Mouse (Mus musculus) heart, postnatal 10 days (tissue): ENCODE data around the gene Aspscr1. TPM values are rescaled to one million over a fixed set of nuclear protein-coding genes. Genes with fewer than 3 reads are reported as not detected.

Source experiments
- DNase-seq, 2 experiments: peaks; one replicate each; pipeline ENCODE4 v3.0.0; 2021
- intact Hi-C: fragments of 180-260 bp; cut with DNase I; formaldehyde crosslinking; loops from one replicate; pipeline ENCODE4 v1.15.1; 2025
- microRNA-seq, 2 experiments: library from miRNA; unstranded; fragments of <30 nt; microRNA quantifications; one replicate each; pipeline ENCODE4 v1.2.0; 2022
- total RNA-seq, 2 experiments: library from RNA; stranded (reverse); gene quantifications; 2 replicates each; pipeline ENCODE4 v1.2.3; 2021

The Aspscr1 gene
- total RNA-seq, 2 experiments from 2014 or later: 52.8 to 53.0 TPM

DNA sequence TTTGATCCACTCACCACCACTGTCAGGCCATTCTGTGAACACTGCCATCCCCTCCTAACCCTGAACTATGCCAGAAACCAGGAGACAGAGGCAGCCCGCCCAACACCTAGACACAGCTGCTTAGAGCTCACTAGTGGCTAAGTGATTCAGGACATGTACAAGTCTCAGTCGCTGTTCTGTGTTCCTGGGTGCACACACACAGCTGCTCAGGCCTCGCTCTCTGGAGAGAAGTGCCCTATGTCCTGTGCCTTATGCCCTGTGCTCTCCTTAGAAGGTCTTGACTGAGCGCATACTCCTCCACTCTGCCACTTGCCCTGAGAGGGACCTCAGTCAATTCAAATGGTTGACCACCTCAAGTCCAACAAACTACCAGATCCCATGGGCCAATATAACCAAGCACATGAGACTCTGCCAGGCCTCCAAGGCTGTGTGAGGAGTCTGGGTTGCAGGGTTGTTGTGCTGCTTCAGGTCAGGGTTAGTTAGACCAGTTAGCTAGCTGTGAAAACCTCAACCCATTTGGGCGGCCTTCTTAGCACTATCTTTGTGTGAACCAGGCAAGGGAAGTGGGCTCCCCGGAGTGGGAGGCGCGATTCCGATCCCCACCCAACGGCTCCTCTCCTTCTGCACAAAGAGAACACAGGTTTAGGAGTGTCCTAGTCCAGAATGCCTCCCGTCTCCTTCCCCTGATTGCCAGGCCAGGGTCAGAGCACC, 55.9 kb downstream of the Aspscr1 start:
- DNase-seq: peak in 1 of 2 experiments; percentile 1
- intact Hi-C loops: loop anchor here (10.0 kb wide), 1 partner anchor 316 kb away; no protein-coding TSS in a partner anchor

DNA sequence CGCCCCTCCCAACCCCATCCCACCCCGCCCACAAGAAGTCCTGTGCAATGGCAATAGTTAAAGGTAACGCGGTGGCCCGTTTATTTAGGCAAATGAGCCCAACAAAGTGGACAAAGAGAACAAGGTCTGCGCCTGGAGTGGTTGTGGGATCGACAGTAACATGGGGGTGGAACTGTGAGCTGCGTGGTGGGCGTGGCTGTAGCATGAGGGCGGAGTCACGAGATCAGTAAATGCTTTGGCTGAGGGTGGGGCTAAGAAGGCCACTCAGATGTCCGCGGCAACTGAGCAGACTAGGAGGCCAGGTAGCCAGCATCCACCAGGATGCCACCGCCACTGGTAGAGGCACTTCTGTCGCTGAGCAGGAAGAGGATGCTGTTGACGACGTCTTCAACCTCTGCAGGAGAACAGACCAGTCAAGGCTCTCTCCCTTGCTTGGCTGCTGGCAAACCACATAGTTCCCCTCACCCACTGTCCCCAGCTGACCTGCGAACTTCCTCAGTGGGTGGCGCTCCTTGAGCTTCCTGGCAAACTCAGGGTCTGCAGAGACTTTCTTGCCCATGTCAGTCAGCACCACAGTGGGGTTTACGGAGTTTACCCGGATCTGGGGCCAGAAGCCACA, 56.8 kb downstream of the Aspscr1 start:
- peak in 1 of 2 experiments; percentile 40 for DNase-seq
- intact Hi-C loops: loop anchor here (10.0 kb wide), 1 partner anchor 315 kb away; no protein-coding TSS in a partner anchor

DNA sequence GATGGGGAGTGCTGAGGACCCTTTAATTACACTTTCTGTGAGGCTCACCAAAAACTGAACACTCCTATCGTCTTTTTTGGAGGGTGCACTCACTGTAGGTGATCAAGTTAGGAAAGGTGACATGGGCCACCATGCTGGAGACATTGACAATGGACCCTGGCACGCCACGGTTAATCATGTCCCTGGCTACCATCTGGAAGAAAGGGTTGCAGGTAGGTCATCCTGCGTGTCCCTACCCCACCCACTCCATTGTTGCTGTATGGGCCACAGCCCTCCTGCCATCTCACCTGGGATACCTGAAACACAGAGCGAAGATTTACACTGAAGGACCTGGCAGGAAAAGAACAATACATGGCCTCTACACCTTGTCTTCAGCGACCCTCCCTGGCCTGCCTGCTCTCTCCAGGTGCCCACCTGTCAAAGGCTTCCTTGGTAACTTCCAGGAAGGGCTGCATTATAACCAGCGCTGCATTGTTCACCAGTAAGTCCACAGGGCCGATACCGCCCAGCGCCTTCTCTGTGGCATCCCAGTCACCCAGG, 57.6 kb downstream of the Aspscr1 start:
- intact Hi-C loops: no loop called here
- DNase-seq: no peak

DNA sequence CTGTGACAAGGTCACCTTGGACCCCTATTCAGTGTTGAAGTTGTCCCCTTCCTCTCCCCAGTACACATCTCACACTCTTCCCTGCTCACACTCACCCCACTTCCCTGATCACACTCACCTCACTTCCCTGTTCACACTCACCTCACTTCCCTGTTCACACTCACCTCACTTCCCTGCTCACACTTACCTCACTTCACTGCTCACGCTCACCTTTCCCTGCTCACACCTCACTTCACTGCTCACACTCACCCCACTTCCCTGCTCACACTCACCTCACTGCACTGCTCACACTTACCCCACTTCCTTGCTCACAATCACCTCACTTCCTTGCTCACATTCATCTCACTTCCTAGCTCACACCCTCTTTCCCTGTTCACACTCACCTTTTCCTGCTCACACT, 58.6 kb downstream of the Aspscr1 start:
- no peak for DNase-seq
- intact Hi-C loops: no loop called here

DNA sequence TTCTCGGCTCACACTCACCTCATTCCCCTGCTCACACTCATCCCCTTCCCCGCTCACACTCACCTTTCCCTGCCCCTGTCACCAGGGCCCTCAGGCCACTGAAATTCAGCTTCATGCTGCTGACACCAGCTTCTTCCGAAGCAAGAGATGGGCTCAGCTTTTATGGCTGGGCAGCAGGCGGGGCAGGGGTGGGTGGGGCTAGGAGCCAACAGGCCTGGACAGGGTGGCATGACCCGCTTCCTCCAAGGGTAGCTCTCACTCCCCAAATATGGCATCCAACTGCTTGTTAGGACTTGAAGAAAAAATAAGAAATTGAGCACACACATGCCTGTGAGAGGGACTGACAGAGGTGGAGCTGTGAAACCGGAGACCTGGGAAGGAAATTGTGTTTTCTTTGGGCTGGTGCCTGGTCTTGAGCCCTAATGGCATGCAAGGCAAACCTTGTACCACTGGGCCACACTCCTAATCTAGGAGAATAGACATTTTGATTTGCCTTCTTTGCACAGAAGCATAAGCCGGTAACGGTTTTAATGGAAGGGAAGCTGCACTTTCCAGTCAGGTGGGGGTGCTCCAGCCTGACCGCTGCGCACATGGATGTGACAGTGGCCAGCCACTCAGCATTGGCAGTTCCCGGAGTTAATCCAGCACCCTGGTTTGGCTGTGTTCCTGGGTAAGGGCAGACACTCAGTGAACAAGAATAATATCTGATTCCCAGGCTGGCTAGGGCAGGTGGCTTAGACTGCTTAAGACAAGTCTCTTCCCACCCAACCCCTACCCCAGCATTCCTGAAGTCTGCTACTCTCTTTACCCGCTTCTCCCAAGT, 59.3 kb downstream of the Aspscr1 start, which contains the start of gene Cbr2:
TSS of gene Cbr2 (minus strand) at position 257 of the 823 bp plus-strand sequence.
- DNase-seq: peak; percentile 74 to 76
- intact Hi-C loops: no loop called here

DNA sequence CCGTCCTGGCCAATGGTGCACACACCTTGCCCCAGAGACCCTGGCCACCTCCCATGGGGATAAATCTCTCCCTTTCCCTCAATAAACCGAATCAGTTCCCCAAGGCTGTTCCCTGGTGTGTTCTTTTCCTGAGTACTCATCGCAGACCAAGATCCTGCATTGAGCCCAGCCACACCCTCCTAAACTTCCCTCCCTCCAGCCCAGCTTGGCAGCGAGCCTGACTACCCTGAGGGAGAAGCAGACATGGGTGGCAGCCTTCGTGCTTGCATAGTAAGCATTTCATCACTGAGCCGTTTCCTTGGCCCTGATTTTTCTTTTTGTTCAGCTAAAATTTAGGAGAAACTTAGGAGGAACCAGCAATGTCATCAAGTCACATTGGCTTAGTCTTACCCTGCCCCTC, 60.7 kb downstream of the Aspscr1 start:
- intact Hi-C loops: no loop called here
- peak; percentile 43 to 49 for DNase-seq

DNA sequence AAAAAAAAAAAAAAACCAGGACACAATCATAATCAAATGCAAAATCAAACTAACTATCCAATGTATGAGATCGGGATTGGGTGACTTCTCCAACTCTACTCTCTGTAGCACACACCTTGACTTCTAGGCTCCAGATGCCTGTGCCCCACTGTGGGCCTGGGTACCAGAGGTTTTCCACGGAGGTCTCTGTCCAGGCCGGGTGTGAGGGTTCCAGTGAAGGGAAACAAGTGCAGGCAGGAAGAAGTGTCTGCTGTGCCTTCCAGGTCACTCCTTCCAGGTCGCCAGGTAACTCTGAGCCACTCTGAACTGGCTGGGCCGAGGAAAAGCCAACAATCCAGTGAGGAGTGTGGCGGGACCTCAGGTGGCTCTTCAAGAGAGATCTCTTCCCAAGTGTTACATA, 63.7 kb downstream of the Aspscr1 start:
- intact Hi-C loops: no loop called here
- no peak for DNase-seq

DNA sequence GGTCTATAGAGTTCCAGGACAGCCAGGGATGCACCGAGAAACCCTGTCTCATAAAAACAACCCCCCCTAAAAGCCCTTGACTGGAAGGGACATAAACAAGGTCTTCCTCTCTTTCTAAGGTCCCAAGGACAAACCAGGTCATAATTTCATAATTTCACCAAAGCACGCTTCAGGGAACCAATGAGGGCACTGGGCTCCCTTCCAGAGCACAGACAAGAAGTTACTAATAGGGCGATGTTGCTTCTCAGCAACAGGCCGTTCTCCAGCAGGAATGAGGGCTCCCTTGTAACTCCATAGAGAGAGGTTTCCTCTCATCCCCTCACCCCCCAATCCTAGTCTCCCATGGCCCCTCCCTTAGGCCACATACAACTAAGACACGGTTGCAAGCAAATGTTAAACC, 68.2 kb downstream of the Aspscr1 start:
- intact Hi-C loops: no loop called here
- no peak for DNase-seq

DNA sequence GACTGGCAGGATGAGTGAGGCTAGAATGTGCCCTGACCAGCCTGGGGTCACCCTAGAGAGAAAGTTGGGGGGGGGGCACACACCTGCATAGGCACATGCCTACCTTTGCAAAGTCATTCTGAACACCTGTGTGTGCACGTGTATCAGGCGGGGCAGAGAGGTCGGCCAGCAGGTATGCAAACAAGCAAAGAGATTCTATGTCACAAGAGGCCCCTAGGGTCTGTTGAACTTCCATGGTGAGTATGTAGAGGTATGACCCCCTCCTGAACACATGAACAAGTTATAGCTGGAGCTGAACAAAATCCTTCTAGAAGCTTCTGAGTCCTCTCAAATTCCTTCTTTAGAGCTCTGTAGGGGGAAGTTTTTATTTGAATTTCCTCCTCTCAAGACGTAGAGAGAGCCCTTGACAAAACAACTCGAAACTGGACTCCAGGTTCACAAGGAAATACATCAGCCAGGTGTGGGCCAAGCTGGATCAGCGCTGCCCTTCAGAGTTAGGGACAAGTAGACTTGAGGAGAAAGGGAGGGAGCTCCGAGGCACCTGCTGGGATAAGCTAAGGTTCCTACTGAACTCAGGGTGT, 71.4 kb downstream of the Aspscr1 start:
- intact Hi-C loops: no loop called here
- no peak for DNase-seq

DNA sequence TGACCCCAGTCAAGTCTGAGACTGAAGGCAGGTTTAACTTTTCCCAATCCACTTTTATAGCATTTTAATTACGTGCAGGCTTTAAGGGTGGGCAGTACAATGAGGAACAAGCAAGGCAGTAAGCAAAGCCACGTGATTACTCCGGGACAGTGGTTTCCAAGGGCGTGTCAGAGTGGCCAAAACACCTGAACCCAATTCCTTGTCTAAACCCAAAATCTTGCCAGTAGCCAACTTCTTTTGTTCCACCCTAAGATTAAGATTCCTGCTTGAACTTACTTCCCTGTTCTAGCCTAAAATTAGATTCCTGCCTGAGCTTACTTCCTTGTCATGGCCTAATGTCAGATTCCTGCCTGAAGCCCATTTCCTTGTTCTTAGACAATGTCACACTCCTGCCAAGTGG, 75.2 kb downstream of the Aspscr1 start:
- intact Hi-C loops: loop anchor here (2.0 kb wide), 1 partner anchor 25 kb away; no protein-coding TSS in a partner anchor
- DNase-seq: no peak

DNA sequence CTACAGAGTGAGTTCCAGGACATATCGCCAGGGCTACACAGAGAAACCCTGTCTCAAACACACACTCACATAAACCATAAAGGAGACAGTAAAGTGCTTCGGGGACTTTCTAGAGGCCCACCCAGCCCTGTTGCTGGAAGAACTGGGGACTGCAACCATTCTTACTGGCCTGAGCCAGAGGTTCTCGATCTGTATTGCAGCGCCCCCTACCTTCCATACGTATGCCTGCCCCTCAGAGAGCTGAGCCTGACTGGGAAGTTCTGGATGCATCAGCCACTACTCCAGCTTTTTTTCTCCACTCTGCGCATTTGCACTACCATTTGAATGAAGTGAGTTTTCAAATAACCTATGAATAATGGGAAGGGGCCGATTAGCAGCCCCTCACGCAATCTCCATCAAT, 76.7 kb downstream of the Aspscr1 start:
- intact Hi-C loops: no loop called here
- DNase-seq: peak in 1 of 2 experiments; percentile 36

DNA sequence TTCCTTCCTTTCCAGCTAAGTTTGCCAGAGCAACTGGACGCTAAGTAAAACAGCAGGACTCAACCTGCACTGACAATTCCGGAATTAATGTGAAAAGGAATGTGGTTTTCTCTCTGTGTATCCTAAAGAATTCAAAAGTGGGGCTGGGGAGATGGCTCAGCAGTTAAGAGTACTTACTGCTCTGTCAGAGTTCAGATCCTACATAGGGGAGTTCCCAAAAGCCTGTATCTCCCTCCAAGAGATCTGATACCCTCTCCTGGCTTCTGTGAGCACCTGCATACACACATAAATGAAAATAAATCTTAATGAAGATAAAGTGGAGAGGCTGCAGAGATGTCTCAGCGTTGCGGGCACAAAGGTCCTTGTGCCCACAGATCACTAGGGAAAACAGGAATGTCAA, 78.8 kb downstream of the Aspscr1 start:
- DNase-seq: no peak
- intact Hi-C loops: no loop called here

Small RNA genes lying within 50 kb of the gene (microRNA-seq; reads per million reads assigned to microRNA genes)
- 0 reads per million in 2 experiments for gene Mir6936

Other genes starting within 250 kb of the Aspscr1 start
- gene Nploc4, start 235.3 kb upstream of the Aspscr1 start, total RNA-seq: 10 to 100 TPM; 53.9 to 59.6 TPM
- 1 to 10 TPM in 1 of 2 experiments, under 1 TPM in 1; 0.24 to 2.3 TPM for gene Tspan10, start 230.3 kb upstream of the Aspscr1 start, total RNA-seq
- gene Pde6g, start 219.5 kb upstream of the Aspscr1 start, total RNA-seq: under 1 TPM in 1 of 2 experiments, not detected in 1; 0.32 TPM
- gene Oxld1, start 214.9 kb upstream of the Aspscr1 start, total RNA-seq: 10 to 100 TPM; 33.5 to 35.2 TPM
- 1 to 10 TPM; 6.4 to 7.9 TPM for gene Ccdc137, start 214.9 kb upstream of the Aspscr1 start, total RNA-seq
- 10 to 100 TPM; 13.6 to 16.5 TPM for gene Arl16, start 205.4 kb upstream of the Aspscr1 start, total RNA-seq
- gene Mrpl12, start 188.4 kb upstream of the Aspscr1 start, total RNA-seq: 100 to 1,000 TPM; 227 to 233 TPM
- gene Slc25a10, start 181.1 kb upstream of the Aspscr1 start, total RNA-seq: 10 to 100 TPM; 24.8 to 25.0 TPM
- 1 to 10 TPM; 2.4 to 3.1 TPM for gene Gcgr, start 142.3 kb upstream of the Aspscr1 start, total RNA-seq
- 10 to 100 TPM; 70.5 to 72.7 TPM for gene Mcrip1, start 123.2 kb upstream of the Aspscr1 start, total RNA-seq
- under 1 TPM in 1 of 2 experiments, not detected in 1; 0.60 TPM for gene Ppp1r27, start 121.8 kb upstream of the Aspscr1 start, total RNA-seq
- gene P4hb, start 99.7 kb upstream of the Aspscr1 start, total RNA-seq: 100 to 1,000 TPM; 306 to 311 TPM
- 100 to 1,000 TPM; 236 to 257 TPM for gene Arhgdia, start 91.3 kb upstream of the Aspscr1 start, total RNA-seq
- 10 to 100 TPM; 86.1 to 88.3 TPM for gene Alyref, start 74.6 kb upstream of the Aspscr1 start, total RNA-seq
- gene Anapc11, start 74.6 kb upstream of the Aspscr1 start, total RNA-seq: 100 to 1,000 TPM in 1 of 2 experiments, 10 to 100 TPM in 1; 95.1 to 105 TPM
- under 1 TPM; 0.55 to 0.98 TPM for gene Npb, start 64.5 kb upstream of the Aspscr1 start, total RNA-seq
- gene Pcyt2, start 55.0 kb upstream of the Aspscr1 start, total RNA-seq: 10 to 100 TPM; 39.7 to 45.8 TPM
- gene Sirt7, start 47.7 kb upstream of the Aspscr1 start, total RNA-seq: 10 to 100 TPM; 11.9 to 12.5 TPM
- 10 to 100 TPM; 24.2 to 27.0 TPM for gene Mafg, start 39.4 kb upstream of the Aspscr1 start, total RNA-seq
- 1 to 10 TPM; 4.8 to 5.5 TPM for gene Pycr1, start 29.2 kb upstream of the Aspscr1 start, total RNA-seq
- gene Myadml2, start 24.8 kb upstream of the Aspscr1 start, total RNA-seq: 10 to 100 TPM; 38.0 to 41.6 TPM
- gene Notum, start 11.8 kb upstream of the Aspscr1 start, total RNA-seq: under 1 TPM in 1 of 2 experiments, not detected in 1; 0.12 TPM
- gene Cenpx, start 40.8 kb downstream of the Aspscr1 start, total RNA-seq: 10 to 100 TPM; 38.1 to 40.6 TPM
- gene Lrrc45, start 41.0 kb downstream of the Aspscr1 start, total RNA-seq: 10 to 100 TPM in 1 of 2 experiments, 1 to 10 TPM in 1; 9.7 to 10.1 TPM
- gene Rac3, start 48.5 kb downstream of the Aspscr1 start, total RNA-seq: 1 to 10 TPM; 1.4 to 1.7 TPM
- 1 to 10 TPM; 3.2 to 4.1 TPM for gene Dcxr, start 54.3 kb downstream of the Aspscr1 start, total RNA-seq
- gene Cbr2, start 59.1 kb downstream of the Aspscr1 start, total RNA-seq: 10 to 100 TPM in 1 of 2 experiments, 1 to 10 TPM in 1; 8.3 to 14.4 TPM
- 10 to 100 TPM; 20.1 to 21.0 TPM for gene Hmga1b, start 89.8 kb downstream of the Aspscr1 start, total RNA-seq
- gene Rfng, start 111.2 kb downstream of the Aspscr1 start, total RNA-seq: 10 to 100 TPM; 12.2 to 12.5 TPM
- gene Gps1, start 111.3 kb downstream of the Aspscr1 start, total RNA-seq: 10 to 100 TPM; 61.7 to 69.1 TPM
- 10 to 100 TPM; 33.1 to 34.8 TPM for gene Dus1l, start 123.4 kb downstream of the Aspscr1 start, total RNA-seq
- 10 to 100 TPM; 27.4 to 33.8 TPM for gene Fasn, start 151.6 kb downstream of the Aspscr1 start, total RNA-seq